Mouse (Mus musculus) cortical plate, adult 2 months (tissue): ENCODE results near the gene Zdhhc18. TPM values are rescaled to one million over a fixed set of nuclear protein-coding genes. Genes with fewer than 3 reads are reported as not detected.
A peak's percentile ranks its signal among the peaks of the same experiment; 100 is the strongest.

Experiments
- H3K27ac ChIP-seq: fragments of 200-500 bp; 2 replicates; pipeline ENCODE4 v1.5.1; 2012; ENCODE audit warnings: low read length, control low read depth, inconsistent platforms; ENCODE audit not compliant: insufficient read depth
- H3K4me1 ChIP-seq: fragments of 200-500 bp; 2 replicates; pipeline ENCODE4 v1.6.1; 2011; ENCODE audit warnings: low read length; ENCODE audit not compliant: control insufficient read depth, insufficient read depth
- H3K4me3 ChIP-seq: fragments of 200-500 bp; 2 replicates; pipeline ENCODE4 v1.5.1; 2011; ENCODE audit warnings: mild to moderate bottlenecking, low read length, control low read depth; ENCODE audit not compliant: insufficient read depth
- CTCF ChIP-seq: fragments of 200-500 bp; IDR thresholded peaks from 2 replicates; pipeline ENCODE4 v1.5.1; 2011; ENCODE audit warnings: mild to moderate bottlenecking, control low read depth, low read length; ENCODE audit not compliant: insufficient read depth; ENCODE audit errors: extremely low read depth
- POLR2A ChIP-seq: fragments of 200-500 bp; IDR thresholded peaks from 2 replicates; pipeline ENCODE4 v1.6.1; 2011; ENCODE audit warnings: mild to moderate bottlenecking, low read length, control low read depth; ENCODE audit not compliant: insufficient read depth; ENCODE audit errors: extremely low read depth
- polyA plus RNA-seq: library from polyadenylated mRNA; depleted of rRNA; stranded (reverse); fragments of >200 nt; gene quantifications from 2 replicates; pipeline ENCODE4 v1.2.3, GENCODE M21; 2012; rRNA removed

Gene Zdhhc18
- polyA plus RNA-seq, result 36.8 and 38.4 TPM in 2 replicates

- TF ChIP-seq POLR2A (no peak), CTCF (peak; percentile 77)
- Histone ChIP-seq H3K27ac (no peak within 1 kb of the TSS), H3K4me3 (peak within 1 kb of the TSS; percentile 39)
Observed at GRCm38 (mm10) chr4:133649989-133650699, at the start of gene Zdhhc18. Zdhhc18 (minus strand) TSS chr4:133650154.

GRCm38 (mm10) chr4:133695363-133695762 is 45.4 kb upstream of the Zdhhc18 start:
- TF ChIP-seq CTCF, result no peak
- TF ChIP-seq POLR2A, result no peak
- Histone ChIP-seq H3K27ac (no peak overlapping the region), H3K4me3 (no peak overlapping the region), H3K4me1 (no peaks in the 10 kb centered on the region; the same call in 1 of the 2 replicates)

More at GRCm38 (mm10) chr4:133649989-133650699, at the start of gene Zdhhc18:
- H3K4me1 ChIP-seq, result no peaks in the 10 kb centered on the region

DNA sequence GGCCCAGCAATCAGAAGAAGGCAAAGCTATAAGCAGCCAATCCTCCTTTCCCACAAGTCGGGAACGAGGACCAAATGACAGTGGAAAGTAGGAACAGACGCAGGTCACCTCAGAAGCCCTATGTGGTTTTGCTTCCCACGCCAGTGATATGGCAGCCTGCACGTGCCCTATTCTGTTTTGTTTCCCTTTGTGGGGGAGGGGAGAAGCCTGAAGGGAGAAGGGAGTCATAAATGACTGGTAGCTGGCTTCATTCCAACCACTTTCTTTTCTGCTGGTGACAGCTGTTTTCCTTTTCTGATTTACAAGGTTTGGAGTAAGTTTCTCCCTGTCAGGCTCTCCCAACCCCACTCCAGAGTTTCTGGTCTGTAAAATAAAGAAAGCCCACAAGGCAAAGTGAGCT is 40.3 kb upstream of the Zdhhc18 start:
- H3K27ac ChIP-seq, result no peak overlapping the region
- no peak for TF ChIP-seq POLR2A
- TF ChIP-seq CTCF, result no peak
- no peak overlapping the region for H3K4me3 ChIP-seq
- no peaks in the 10 kb centered on the region for H3K4me1 ChIP-seq

DNA sequence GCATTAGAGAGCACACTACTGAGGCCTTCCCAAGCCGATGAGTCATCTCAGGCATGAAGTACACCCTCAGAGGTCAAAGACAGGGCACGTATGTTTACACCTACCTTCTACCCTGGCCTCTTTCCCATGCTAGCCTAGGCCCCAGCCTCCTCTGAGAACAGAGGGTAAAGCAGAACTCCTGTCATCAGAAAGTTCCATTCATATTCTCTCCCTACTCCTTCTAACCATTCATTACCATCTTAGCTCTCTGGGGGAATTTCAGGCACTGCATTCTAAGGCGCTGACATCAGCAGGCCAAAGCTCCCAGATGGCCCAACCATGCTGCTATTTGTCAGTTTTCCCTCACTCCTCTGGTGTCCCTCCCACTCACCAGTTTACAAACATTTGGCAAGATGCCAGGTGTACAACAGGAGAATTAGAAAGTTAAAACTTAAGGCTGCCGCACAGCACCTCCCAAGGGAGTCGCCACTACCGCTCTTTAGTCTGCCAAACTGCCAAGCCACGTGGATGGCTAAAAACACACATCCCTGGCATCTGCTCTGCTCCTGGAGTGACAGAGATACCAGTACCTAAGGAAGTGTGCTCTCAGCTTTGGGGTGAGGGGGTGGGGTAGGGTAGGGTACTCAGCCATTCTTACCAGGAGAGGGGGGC is 38.6 kb upstream of the Zdhhc18 start:
- H3K27ac ChIP-seq, result no peak overlapping the region
- no peak for TF ChIP-seq POLR2A
- TF ChIP-seq CTCF, result no peak
- no peak overlapping the region for H3K4me3 ChIP-seq
- H3K4me1 ChIP-seq, result no peaks in the 10 kb centered on the region

DNA sequence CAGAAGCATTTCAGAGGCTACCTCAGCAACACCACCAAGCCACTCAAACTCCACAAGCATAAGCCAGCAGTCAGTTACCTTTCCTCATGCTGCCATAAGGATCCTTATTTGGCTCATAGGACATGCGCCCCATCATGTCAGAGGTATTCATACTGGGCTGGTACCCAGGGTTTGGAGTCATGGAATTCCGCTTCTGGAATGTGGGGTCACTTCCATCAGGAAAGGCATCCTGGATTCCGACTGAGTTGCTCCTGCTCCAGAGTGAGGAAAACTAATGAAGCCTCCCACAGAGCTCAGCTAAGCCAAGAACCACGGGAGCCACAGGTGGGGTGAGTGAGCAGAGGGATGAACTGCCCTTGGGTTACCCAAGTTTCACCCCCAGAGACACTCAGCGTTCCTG is 37.2 kb upstream of the Zdhhc18 start:
- H3K4me1 ChIP-seq, result no peaks in the 10 kb centered on the region
- H3K27ac ChIP-seq, result no peak overlapping the region
- no peak for TF ChIP-seq CTCF
- TF ChIP-seq POLR2A, result no peak
- no peak overlapping the region for H3K4me3 ChIP-seq

DNA sequence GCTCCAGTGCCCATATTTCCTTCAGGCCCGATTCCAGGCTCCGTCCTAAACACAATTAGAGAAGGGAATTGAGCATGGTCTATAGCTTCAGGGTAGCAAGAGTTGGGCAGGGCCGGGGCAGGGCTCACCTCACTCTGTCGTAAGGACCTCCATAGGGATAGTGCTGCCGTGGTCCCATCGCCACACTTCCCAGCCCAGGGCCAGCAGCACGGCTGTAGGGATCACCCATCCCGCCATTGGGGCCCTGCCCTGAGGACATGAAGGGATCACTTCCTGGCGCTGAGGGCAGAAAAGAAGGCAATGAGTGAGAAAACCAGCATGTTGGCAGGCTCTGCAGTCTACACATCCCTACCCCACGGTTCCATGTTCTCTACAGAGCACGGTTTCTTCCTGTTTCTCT is 36.6 kb upstream of the Zdhhc18 start:
- no peaks in the 10 kb centered on the region for H3K4me1 ChIP-seq
- no peak overlapping the region for H3K27ac ChIP-seq
- no peak overlapping the region for H3K4me3 ChIP-seq
- TF ChIP-seq CTCF, result no peak
- no peak for TF ChIP-seq POLR2A

- H3K27ac ChIP-seq, result no peak overlapping the region
- TF ChIP-seq POLR2A, result no peak
- TF ChIP-seq CTCF, result no peak
Observed at GRCm38 (mm10) chr4:133680206-133680786, 30.3 kb upstream of the Zdhhc18 start.

DNA sequence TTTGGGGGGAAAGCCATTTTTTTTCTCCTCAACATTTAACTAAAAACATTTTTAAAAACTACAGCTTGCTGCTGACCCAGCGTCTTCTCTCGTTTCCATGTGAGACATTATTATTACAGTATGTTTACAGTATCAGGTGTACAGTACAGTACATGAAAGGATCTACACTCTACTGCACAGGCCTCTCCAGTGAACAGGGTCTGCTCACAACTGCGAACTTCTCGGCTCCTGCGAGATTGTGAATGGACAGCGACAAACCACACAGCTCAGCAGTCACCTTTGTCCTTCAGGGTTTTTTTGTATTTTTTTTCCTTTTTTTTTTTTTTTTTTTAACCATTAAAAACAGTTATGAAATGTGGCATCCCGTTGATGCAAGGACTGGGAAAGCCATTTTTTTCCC is 29.7 kb upstream of the Zdhhc18 start:
- Histone ChIP-seq H3K27ac (no peak overlapping the region), H3K4me1 (no peaks in the 10 kb centered on the region), H3K4me3 (no peak overlapping the region)
- no peak for TF ChIP-seq CTCF
- TF ChIP-seq POLR2A, result no peak

More at GRCm38 (mm10) chr4:133680206-133680786, 30.3 kb upstream of the Zdhhc18 start:
- Histone ChIP-seq H3K4me1 (no peaks in the 10 kb centered on the region), H3K4me3 (no peak overlapping the region)

GRCm38 (mm10) chr4:133677266-133677665 is 27.3 kb upstream of the Zdhhc18 start:
- TF ChIP-seq POLR2A (no peak), CTCF (no peak)
- no peak overlapping the region for H3K27ac ChIP-seq
- no peak overlapping the region for H3K4me3 ChIP-seq
- peaks cover 7% of the 10 kb centered on the region; the same call in 1 of the 2 replicates for H3K4me1 ChIP-seq

GRCm38 (mm10) chr4:133676189-133676588 is 26.2 kb upstream of the Zdhhc18 start:
- H3K27ac ChIP-seq, result no peak overlapping the region
- no peak overlapping the region for H3K4me3 ChIP-seq
- peaks cover 7% of the 10 kb centered on the region; the same call in 1 of the 2 replicates for H3K4me1 ChIP-seq
- TF ChIP-seq CTCF, result no peak
- no peak for TF ChIP-seq POLR2A
